Mouse (Mus musculus): Measurements from ENCODE around the gene Slc5a10. TPM values are rescaled to one million over a fixed set of nuclear protein-coding genes. Genes with fewer than 3 reads are reported as not detected.

Gene Slc5a10
- total RNA-seq, 1 experiment from 2014 or later = not detected

Other genes with a start within 250 kb of the Slc5a10 start
- gene Mfap4, start 235.4 kb downstream of the Slc5a10 start, total RNA-seq (2021) = 3.5 and 4.2 TPM in 2 replicates
- gene Mapk7, start 226.4 kb downstream of the Slc5a10 start, total RNA-seq (2021) = 21.6 and 23.9 TPM in 2 replicates
- 13.8 and 19.9 TPM in 2 replicates for gene B9d1, start 215.7 kb downstream of the Slc5a10 start, total RNA-seq (2021)
- 26.0 and 30.5 TPM in 2 replicates for gene Epn2, start 141.1 kb downstream of the Slc5a10 start, total RNA-seq (2021)
- 9.4 and 10.9 TPM in 2 replicates for gene Grap, start 67.6 kb downstream of the Slc5a10 start, total RNA-seq (2021)
- gene Fam83g, start 36.7 kb downstream of the Slc5a10 start, total RNA-seq (2021) = 1.6 and 2.7 TPM in 2 replicates
- gene Prpsap2, start 41.3 kb upstream of the Slc5a10 start, total RNA-seq (2021) = 30.4 and 43.0 TPM in 2 replicates
- gene Ulk2, start 134.2 kb upstream of the Slc5a10 start, total RNA-seq (2021) = 40.3 and 43.7 TPM in 2 replicates
- 28.2 and 33.5 TPM in 2 replicates for gene Akap10, start 209.4 kb upstream of the Slc5a10 start, total RNA-seq (2021)
- 8.9 and 9.7 TPM in 2 replicates for gene Specc1, start 235.9 kb upstream of the Slc5a10 start, total RNA-seq (2021)